Mouse (Mus musculus) heart, postnatal 0 days (tissue): Measurements from ENCODE around the gene Nmnat2. TPM values are rescaled to one million over a fixed set of nuclear protein-coding genes. Genes with fewer than 3 reads are reported as not detected.

ENCODE experiments used
- ATAC-seq: fragments of 200-750 bp; cut with Nextera tagmentation; 2 replicates; pipeline ENCODE4 v1.8.0; 2017; ENCODE audit warnings: low read depth, moderate number of reproducible peaks, moderate library complexity; ENCODE audit not compliant: insufficient read depth
- DNase-seq: peaks from one replicate; pipeline ENCODE4 v3.0.0-alpha.2; 2016; ENCODE audit warnings: low spot score
- H3K27ac ChIP-seq: fragments of 300-500 bp; sonication (generic); 2 replicates; pipeline ENCODE4 v1.5.1; 2014; ENCODE audit warnings: low read depth, mild to moderate bottlenecking
- H3K27me3 ChIP-seq: fragments of 300-500 bp; sonication (generic); 2 replicates; pipeline ENCODE4 v1.6.1; 2014; ENCODE audit warnings: low read length, mixed read lengths; ENCODE audit not compliant: control insufficient read depth, insufficient read depth
- H3K36me3 ChIP-seq: fragments of 300-500 bp; sonication (generic); replicated peaks from 2 replicates; pipeline ENCODE4 v1.6.1; 2014; ENCODE audit warnings: low read length, mixed read lengths; ENCODE audit not compliant: control insufficient read depth, insufficient read depth
- H3K4me1 ChIP-seq: fragments of 300-500 bp; sonication (generic); 2 replicates; pipeline ENCODE4 v1.6.1; 2014; ENCODE audit warnings: antibody characterized with exemption; ENCODE audit not compliant: control insufficient read depth, insufficient read depth
- H3K4me2 ChIP-seq: fragments of 300-500 bp; sonication (generic); 2 replicates; pipeline ENCODE4 v1.6.1; 2014; ENCODE audit warnings: low read depth, mild to moderate bottlenecking, low read length, moderate library complexity
- H3K4me3 ChIP-seq: fragments of 300-500 bp; sonication (generic); 2 replicates; pipeline ENCODE4 v1.5.1; 2014; ENCODE audit warnings: low read depth, low read length
- H3K9ac ChIP-seq: fragments of 300-500 bp; sonication (generic); replicated peaks from 2 replicates; pipeline ENCODE4 v1.6.1; 2014; ENCODE audit warnings: low read depth, low read length, mixed read lengths
- H3K9me3 ChIP-seq: fragments of 300-500 bp; sonication (generic); replicated peaks from 2 replicates; pipeline ENCODE4 v1.6.1; 2016; ENCODE audit warnings: low read length; ENCODE audit not compliant: control insufficient read depth
- CTCF ChIP-seq: IDR thresholded peaks from 2 replicates; pipeline ENCODE4 v1.5.1; 2016; ENCODE audit warnings: antibody characterized with exemption, control low read depth, low read depth
- EP300 ChIP-seq: IDR thresholded peaks from 2 replicates; pipeline ENCODE4 v1.6.1; 2016; ENCODE audit warnings: antibody characterized with exemption, low read depth
- WGBS: fragments of 180-500 bp; shearing (Covaris S2); extraction: QIAGEN DNeasy Blood & Tissue Kit; methylation state at CpG from one replicate; pipeline ENCODE4 v1.1.7; 2014; 5-methylcytosine and 5-hydroxymethylcytosine counted together
- polyA plus RNA-seq: library from polyadenylated mRNA; unstranded; fragments of >200 nt; fragmentation: Nextera tagmentation; extraction: Ambion mirVana; gene quantifications from 2 replicates; pipeline ENCODE4 v1.2.1, GENCODE M21; 2015
- total RNA-seq: library from RNA; depleted of rRNA; stranded (reverse); fragments of >200 nt; gene quantifications from 2 replicates; pipeline ENCODE4 v1.2.3, GENCODE M21; 2014; ENCODE audit warnings: low replicate concordance

Gene Nmnat2
- total and polyA plus RNA-seq, 2 experiments from 2014 or later, result 0.57 to 0.69 TPM

DNA sequence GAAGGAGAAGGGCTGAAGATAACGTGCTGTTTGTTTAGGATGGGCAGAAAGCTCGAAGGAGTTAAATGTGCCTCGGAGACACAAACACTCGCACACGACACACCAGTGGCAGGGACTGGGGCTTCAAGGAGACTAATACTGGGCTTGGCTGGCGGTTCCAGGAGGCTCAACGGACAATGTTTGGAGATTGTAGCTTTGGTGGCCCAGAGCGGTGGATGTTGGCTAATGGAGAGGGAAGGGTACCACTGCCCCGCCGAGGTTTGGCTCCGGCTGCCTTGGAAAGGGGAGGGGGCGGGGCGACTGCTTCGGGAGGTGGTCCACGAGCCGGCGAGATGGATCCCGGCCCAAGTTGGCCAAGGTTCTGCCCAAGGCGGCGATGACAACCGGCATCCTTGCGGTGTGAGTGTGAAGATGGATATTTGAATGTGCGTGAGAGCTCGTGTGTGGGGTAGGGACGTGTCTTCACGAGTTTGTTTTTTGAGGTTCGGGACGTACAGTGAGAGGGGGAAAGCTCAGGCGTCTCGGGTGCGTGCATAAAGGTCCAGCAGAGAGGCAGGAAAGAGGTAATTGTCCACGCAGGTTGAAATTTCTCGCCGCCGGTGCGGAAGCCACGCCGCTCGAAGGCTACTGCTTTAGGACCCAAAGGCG lies 895 bp downstream of the Nmnat2 start:
- H3K36me3 ChIP-seq, result no peaks in the 10 kb centered on the region
- H3K4me2 ChIP-seq, result peak overlapping the region; percentile 61
- WGBS, result 2% methylated on average over 40 of the region's 40 CpGs
- H3K4me1 ChIP-seq, result peaks cover 6% of the 10 kb centered on the region; the same call in 1 of the 2 replicates
- DNase-seq, result no peak
- no peak overlapping the region for H3K27ac ChIP-seq
- no peaks in the 10 kb centered on the region for H3K9me3 ChIP-seq
- peaks cover 37% of the 10 kb centered on the region for H3K27me3 ChIP-seq
- TF ChIP-seq EP300 (no peak), CTCF (no peak)
- no peak for ATAC-seq
- no peak overlapping the region for H3K9ac ChIP-seq
- peak overlapping the region; percentile 36 for H3K4me3 ChIP-seq

DNA sequence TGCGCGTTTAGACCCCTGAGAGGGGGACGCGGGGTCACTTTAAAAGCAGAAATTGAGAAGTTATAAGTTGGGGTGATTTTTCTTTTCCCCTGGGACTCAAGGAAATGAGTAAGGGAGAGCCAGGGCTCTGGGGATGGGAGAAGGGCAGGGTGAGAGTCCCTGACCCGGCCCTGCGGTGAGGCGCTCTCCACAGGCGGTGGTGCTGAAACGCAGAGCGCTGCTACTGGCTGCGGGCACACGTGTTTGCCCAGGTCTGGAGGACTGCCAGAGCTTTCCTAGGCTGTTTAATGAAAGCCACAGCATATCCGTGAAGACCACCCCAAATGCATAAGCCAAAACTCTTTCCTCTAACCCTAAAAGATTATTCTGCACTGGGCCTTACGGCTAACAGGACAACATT lies 1.4 kb downstream of the Nmnat2 start:
- DNase-seq (peak; percentile 37), ATAC-seq (peak; percentile 86)
- no peak overlapping the region for H3K9ac ChIP-seq
- no peaks in the 10 kb centered on the region for H3K36me3 ChIP-seq
- peak overlapping the region; percentile 36; the same call in 1 of the 2 replicates for H3K4me3 ChIP-seq
- H3K4me2 ChIP-seq, result peak overlapping the region; percentile 61
- TF ChIP-seq CTCF (no peak), EP300 (no peak)
- H3K4me1 ChIP-seq, result peaks cover 6% of the 10 kb centered on the region; the same call in 1 of the 2 replicates
- no peak overlapping the region for H3K27ac ChIP-seq
- no peaks in the 10 kb centered on the region for H3K9me3 ChIP-seq
- WGBS, result 6% methylated on average over 14 of the region's 14 CpGs
- H3K27me3 ChIP-seq, result peaks cover 38% of the 10 kb centered on the region

GRCm38 (mm10) chr1:152964344-152964743 lies 9.6 kb downstream of the Nmnat2 start:
- no peaks in the 10 kb centered on the region for H3K4me1 ChIP-seq
- TF ChIP-seq EP300 (no peak), CTCF (no peak)
- WGBS, result 79% methylated on average over 10 of the region's 10 CpGs
- H3K4me3 ChIP-seq, result no peak overlapping the region
- H3K27me3 ChIP-seq, result 0 out of 2 replicates have a peak, but pooled peaks cover 4% of the 10 kb centered on the region
- no peak for DNase-seq
- no peaks in the 10 kb centered on the region for H3K36me3 ChIP-seq
- H3K9ac ChIP-seq, result no peak overlapping the region
- no peak overlapping the region for H3K4me2 ChIP-seq
- no peaks in the 10 kb centered on the region for H3K9me3 ChIP-seq
- ATAC-seq, result no peak
- H3K27ac ChIP-seq, result no peak overlapping the region

- DNase-seq (no peak), ATAC-seq (no peak)
- WGBS, result 72% methylated on average over 6 of the region's 6 CpGs
- Histone ChIP-seq H3K4me2 (no peak overlapping the region), H3K9ac (no peak overlapping the region), H3K27ac (no peak overlapping the region), H3K4me3 (no peak overlapping the region), H3K4me1 (no peaks in the 10 kb centered on the region), H3K9me3 (no peaks in the 10 kb centered on the region), H3K27me3 (0 out of 2 replicates have a peak, but pooled peaks cover 3% of the 10 kb centered on the region), H3K36me3 (no peaks in the 10 kb centered on the region)
- TF ChIP-seq CTCF, result no peak
- TF ChIP-seq EP300, result no peak
Observed at GRCm38 (mm10) chr1:152966222-152966621, 11.4 kb downstream of the Nmnat2 start.

DNA sequence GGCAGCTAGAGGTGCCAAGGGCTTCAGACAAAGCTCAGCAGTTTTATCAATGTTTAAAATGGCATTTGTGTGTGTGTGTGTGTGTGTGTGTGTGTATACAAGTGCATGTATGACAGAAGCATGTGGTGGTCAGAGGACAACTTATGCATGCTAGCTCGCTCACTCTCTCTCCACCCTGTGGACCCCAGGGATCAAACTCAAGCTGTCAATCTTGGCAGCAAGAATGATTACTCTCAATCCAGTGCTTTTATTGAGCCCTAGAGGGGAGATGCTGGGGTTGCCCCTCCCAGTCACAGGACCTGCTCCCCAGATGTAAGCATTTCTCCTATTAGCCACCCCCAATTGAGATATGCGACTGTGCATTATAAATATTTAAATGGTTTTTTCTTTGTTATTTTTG lies 11.9 kb downstream of the Nmnat2 start:
- no peak for DNase-seq
- Histone ChIP-seq H3K27ac (no peak overlapping the region), H3K36me3 (no peaks in the 10 kb centered on the region), H3K9ac (no peak overlapping the region), H3K4me3 (no peak overlapping the region), H3K27me3 (no peaks in the 10 kb centered on the region), H3K4me1 (no peaks in the 10 kb centered on the region), H3K4me2 (no peak overlapping the region), H3K9me3 (no peaks in the 10 kb centered on the region)
- 76% methylated on average over 2 of the region's 2 CpGs for WGBS
- no peak for ATAC-seq
- TF ChIP-seq EP300, result no peak
- TF ChIP-seq CTCF, result no peak

DNA sequence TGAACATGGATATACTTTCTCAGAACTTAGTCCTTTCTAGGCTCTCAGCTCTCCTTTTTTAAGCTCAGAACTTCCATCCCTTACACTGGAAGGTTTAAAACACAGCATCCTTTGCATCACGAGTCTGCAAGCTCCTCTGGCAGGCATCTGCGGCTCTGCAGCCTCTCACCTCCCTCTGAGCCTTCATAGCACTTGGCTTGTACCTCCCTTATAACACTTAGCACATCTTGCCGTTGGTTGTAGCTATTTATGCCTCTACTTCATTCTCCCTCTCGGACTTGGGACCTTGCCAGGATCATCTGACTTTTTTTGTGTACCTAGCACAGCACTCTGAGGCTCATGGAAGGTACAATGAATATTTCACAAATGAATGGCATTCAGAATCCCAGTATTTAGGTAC lies 14.3 kb downstream of the Nmnat2 start:
- H3K9ac ChIP-seq, result no peak overlapping the region
- no peak for ATAC-seq
- no peaks in the 10 kb centered on the region for H3K9me3 ChIP-seq
- no peaks in the 10 kb centered on the region for H3K27me3 ChIP-seq
- H3K4me3 ChIP-seq, result no peak overlapping the region
- no peak overlapping the region for H3K27ac ChIP-seq
- H3K4me2 ChIP-seq, result no peak overlapping the region
- no peaks in the 10 kb centered on the region for H3K36me3 ChIP-seq
- H3K4me1 ChIP-seq, result no peaks in the 10 kb centered on the region
- DNase-seq, result no peak
- WGBS, result 19% methylated on average over 4 of the region's 4 CpGs
- TF ChIP-seq EP300, result no peak
- TF ChIP-seq CTCF, result no peak
